Mouse (Mus musculus): ENCODE data around the gene Kmt5a. TPM values are rescaled to one million over a fixed set of nuclear protein-coding genes. Genes with fewer than 3 reads are reported as not detected.
A peak's percentile ranks its signal among the peaks of the same experiment; 100 is the strongest.

Kmt5a gene
- 34.4 and 36.1 TPM in 2 replicates for polyA plus RNA-seq (2012)

- Histone ChIP-seq H3K27me3 (ENCODE audit: control insufficient read depth) (no peaks in the 10 kb centered on the region), H3K9me3 (ENCODE audit: control insufficient read depth, low read length) (0 out of 2 replicates have a peak, but pooled peaks cover 3% of the 10 kb centered on the region), H3K36me3 (ENCODE audit: control insufficient read depth) (peaks cover 28% of the 10 kb centered on the region), H3K4me3 (replicated peaks) (peak within 1 kb of the TSS; percentile 74), H3K4me1 (ENCODE audit: control insufficient read depth) (peaks cover 49% of the 10 kb centered on the region)
- TF ChIP-seq GATA1 (IDR thresholded peaks at IDR 0.05; ENCODE audit: low read length) (no peak), TAL1 (IDR thresholded peaks at IDR 0.05; ENCODE audit: low read length) (no peak)
Observed at GRCm38 (mm10) chr5:124439447-124440093, at the start of gene Kmt5a. TSS of gene Kmt5a (plus strand) at chr5:124439930.

- no peaks in the 10 kb centered on the region for H3K4me1 ChIP-seq (ENCODE audit: control insufficient read depth)
- TF ChIP-seq GATA1 (IDR thresholded peaks at IDR 0.05; ENCODE audit: low read length) (no peak), TAL1 (IDR thresholded peaks at IDR 0.05; ENCODE audit: low read length) (no peak)
- no peaks in the 10 kb centered on the region for H3K27me3 ChIP-seq (ENCODE audit: control insufficient read depth)
- H3K4me3 ChIP-seq (replicated peaks): no peak overlapping the region
- H3K9me3 ChIP-seq (ENCODE audit: control insufficient read depth, low read length): no peaks in the 10 kb centered on the region
- H3K36me3 ChIP-seq (ENCODE audit: control insufficient read depth): peaks cover 92% of the 10 kb centered on the region
Observed at GRCm38 (mm10) chr5:124392412-124392811, 47.3 kb upstream of the Kmt5a start.

- Histone ChIP-seq H3K27me3 (ENCODE audit: control insufficient read depth) (no peaks in the 10 kb centered on the region), H3K9me3 (ENCODE audit: control insufficient read depth, low read length) (no peaks in the 10 kb centered on the region), H3K36me3 (ENCODE audit: control insufficient read depth) (peaks cover 94% of the 10 kb centered on the region), H3K4me3 (replicated peaks) (no peak overlapping the region), H3K4me1 (ENCODE audit: control insufficient read depth) (no peaks in the 10 kb centered on the region)
- TF ChIP-seq GATA1 (IDR thresholded peaks at IDR 0.05; ENCODE audit: low read length) (no peak), TAL1 (IDR thresholded peaks at IDR 0.05; ENCODE audit: low read length) (no peak)
Observed at GRCm38 (mm10) chr5:124393726-124394125, 46.0 kb upstream of the Kmt5a start.

- no peak overlapping the region for H3K4me3 ChIP-seq (replicated peaks)
- TF ChIP-seq TAL1 (IDR thresholded peaks at IDR 0.05; ENCODE audit: low read length): no peak
- TF ChIP-seq GATA1 (IDR thresholded peaks at IDR 0.05; ENCODE audit: low read length): no peak
- no peaks in the 10 kb centered on the region for H3K9me3 ChIP-seq (ENCODE audit: control insufficient read depth, low read length)
- peaks cover 13% of the 10 kb centered on the region for H3K4me1 ChIP-seq (ENCODE audit: control insufficient read depth)
- peaks cover 80% of the 10 kb centered on the region for H3K36me3 ChIP-seq (ENCODE audit: control insufficient read depth)
- no peaks in the 10 kb centered on the region for H3K27me3 ChIP-seq (ENCODE audit: control insufficient read depth)
Observed at GRCm38 (mm10) chr5:124410808-124411207, 28.9 kb upstream of the Kmt5a start.

GRCm38 (mm10) chr5:124412163-124412562, 27.6 kb upstream of the Kmt5a start:
- H3K4me1 ChIP-seq (ENCODE audit: control insufficient read depth): peaks cover 13% of the 10 kb centered on the region
- H3K27me3 ChIP-seq (ENCODE audit: control insufficient read depth): no peaks in the 10 kb centered on the region
- H3K36me3 ChIP-seq (ENCODE audit: control insufficient read depth): peaks cover 68% of the 10 kb centered on the region
- H3K4me3 ChIP-seq (replicated peaks): no peak overlapping the region
- H3K9me3 ChIP-seq (ENCODE audit: control insufficient read depth, low read length): no peaks in the 10 kb centered on the region
- TF ChIP-seq TAL1 (IDR thresholded peaks at IDR 0.05; ENCODE audit: low read length) (no peak), GATA1 (IDR thresholded peaks at IDR 0.05; ENCODE audit: low read length) (no peak)

- TF ChIP-seq TAL1 (IDR thresholded peaks at IDR 0.05; ENCODE audit: low read length) (no peak), GATA1 (IDR thresholded peaks at IDR 0.05; ENCODE audit: low read length) (peak; percentile 2; the same call in 1 of the 2 replicates)
- Histone ChIP-seq H3K4me1 (ENCODE audit: control insufficient read depth) (peaks cover 54% of the 10 kb centered on the region), H3K36me3 (ENCODE audit: control insufficient read depth) (peaks cover 24% of the 10 kb centered on the region), H3K4me3 (replicated peaks) (peak overlapping the region; percentile 0), H3K27me3 (ENCODE audit: control insufficient read depth) (no peaks in the 10 kb centered on the region), H3K9me3 (ENCODE audit: control insufficient read depth, low read length) (no peaks in the 10 kb centered on the region)
Observed at GRCm38 (mm10) chr5:124418903-124419302, 20.8 kb upstream of the Kmt5a start.

- Histone ChIP-seq H3K27me3 (ENCODE audit: control insufficient read depth) (no peaks in the 10 kb centered on the region), H3K4me3 (replicated peaks) (no peak overlapping the region), H3K4me1 (ENCODE audit: control insufficient read depth) (peaks cover 67% of the 10 kb centered on the region), H3K9me3 (ENCODE audit: control insufficient read depth, low read length) (no peaks in the 10 kb centered on the region), H3K36me3 (ENCODE audit: control insufficient read depth) (peaks cover 12% of the 10 kb centered on the region)
- TF ChIP-seq GATA1 (IDR thresholded peaks at IDR 0.05; ENCODE audit: low read length) (no peak), TAL1 (IDR thresholded peaks at IDR 0.05; ENCODE audit: low read length) (no peak)
Observed at GRCm38 (mm10) chr5:124421786-124422185, 17.9 kb upstream of the Kmt5a start.

- no peak for TF ChIP-seq GATA1 (IDR thresholded peaks at IDR 0.05; ENCODE audit: low read length)
- TF ChIP-seq TAL1 (IDR thresholded peaks at IDR 0.05; ENCODE audit: low read length): no peak
- Histone ChIP-seq H3K4me1 (ENCODE audit: control insufficient read depth) (peaks cover 56% of the 10 kb centered on the region), H3K9me3 (ENCODE audit: control insufficient read depth, low read length) (no peaks in the 10 kb centered on the region), H3K4me3 (replicated peaks) (peak overlapping the region; percentile 88), H3K36me3 (ENCODE audit: control insufficient read depth) (peaks cover 12% of the 10 kb centered on the region), H3K27me3 (ENCODE audit: control insufficient read depth) (no peaks in the 10 kb centered on the region)
Observed at GRCm38 (mm10) chr5:124424200-124424722, 15.5 kb upstream of the Kmt5a start.

GRCm38 (mm10) chr5:124424723-124425411, 14.9 kb upstream of the Kmt5a start:
- H3K4me1 ChIP-seq (ENCODE audit: control insufficient read depth): peaks cover 50% of the 10 kb centered on the region
- H3K27me3 ChIP-seq (ENCODE audit: control insufficient read depth): no peaks in the 10 kb centered on the region
- H3K36me3 ChIP-seq (ENCODE audit: control insufficient read depth): peaks cover 10% of the 10 kb centered on the region
- peak overlapping the region; percentile 88 for H3K4me3 ChIP-seq (replicated peaks)
- TF ChIP-seq TAL1 (IDR thresholded peaks at IDR 0.05; ENCODE audit: low read length): no peak
- TF ChIP-seq GATA1 (IDR thresholded peaks at IDR 0.05; ENCODE audit: low read length): no peak
- H3K9me3 ChIP-seq (ENCODE audit: control insufficient read depth, low read length): no peaks in the 10 kb centered on the region
